Mouse (Mus musculus) adipocyte (in vitro differentiated cells): ENCODE data around the gene Pfkfb4.

Experiments
- DNase-seq: peaks from one replicate; pipeline ENCODE4 v3.0.0-alpha.2; 2016; ENCODE audit warnings: low spot score

The Pfkfb4 gene

DNA sequence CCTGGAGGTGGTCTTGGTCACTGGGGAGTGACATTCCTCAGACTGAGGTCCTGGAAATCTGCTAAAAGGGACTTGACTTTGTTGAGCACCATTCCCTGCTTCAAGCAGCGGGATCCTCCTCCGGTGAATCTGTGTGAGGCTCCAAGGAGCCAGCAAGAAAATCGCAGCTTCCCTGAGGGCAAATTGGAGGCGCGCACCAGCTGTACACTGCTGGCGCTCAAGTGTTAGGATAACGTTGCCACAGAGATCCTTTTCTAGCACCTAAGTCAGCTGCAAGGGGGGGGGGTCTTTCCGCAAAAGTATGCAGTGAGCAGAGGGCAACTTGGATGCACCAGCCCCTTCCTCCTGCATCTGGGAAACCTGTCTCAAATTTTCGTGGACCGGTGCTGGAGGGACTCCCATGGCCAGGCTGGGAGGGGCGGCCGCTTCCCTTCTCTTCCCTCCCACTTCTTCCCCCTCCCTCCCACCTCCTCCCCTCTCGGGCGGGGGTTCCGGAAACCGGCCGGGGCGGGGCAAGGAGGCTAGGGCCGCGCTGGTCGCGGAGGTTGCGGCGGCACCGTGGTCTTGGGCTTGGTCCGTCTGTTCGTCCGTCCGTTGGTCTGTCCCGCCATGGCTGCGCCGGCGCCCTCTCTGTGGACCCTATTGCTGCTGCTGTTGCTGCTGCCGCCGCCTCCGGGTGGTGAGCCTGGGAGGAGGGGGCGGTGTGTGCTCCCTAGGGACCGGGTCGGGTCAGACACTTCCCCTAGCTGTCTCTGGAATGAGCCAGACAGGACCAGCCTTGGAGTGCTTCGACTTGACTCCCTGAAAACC lies 46.7 kb downstream of the Pfkfb4 start, which contains the start of gene Shisa5:
Shisa5 (plus strand) TSS at position 480 of the 810 bp plus-strand sequence.
- DNase-seq = peak; percentile 76

DNA sequence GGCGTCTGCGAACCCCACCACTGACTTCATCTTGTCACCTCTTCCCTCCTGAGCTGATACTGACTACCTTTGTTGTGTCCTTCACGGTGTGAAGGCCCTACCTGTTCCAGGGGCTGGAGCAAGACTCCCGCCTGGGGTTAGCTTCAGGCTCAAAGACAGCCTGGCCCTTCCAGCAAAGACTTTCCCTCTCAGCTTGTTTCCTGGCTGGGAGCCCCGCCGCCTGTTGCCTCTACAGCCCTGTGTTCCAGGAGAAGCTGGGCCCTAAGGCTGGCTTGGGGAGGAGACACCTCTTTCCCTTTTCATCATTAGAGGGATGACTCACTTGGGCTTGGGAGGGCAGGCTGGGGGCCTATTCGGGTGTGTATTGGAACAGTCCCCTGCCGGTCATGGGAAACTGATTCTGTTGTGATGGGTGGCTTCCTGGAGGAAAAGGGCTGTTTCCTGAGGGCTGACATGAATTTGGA lies 47.4 kb downstream of the Pfkfb4 start:
- DNase-seq = peak; percentile 60

DNA sequence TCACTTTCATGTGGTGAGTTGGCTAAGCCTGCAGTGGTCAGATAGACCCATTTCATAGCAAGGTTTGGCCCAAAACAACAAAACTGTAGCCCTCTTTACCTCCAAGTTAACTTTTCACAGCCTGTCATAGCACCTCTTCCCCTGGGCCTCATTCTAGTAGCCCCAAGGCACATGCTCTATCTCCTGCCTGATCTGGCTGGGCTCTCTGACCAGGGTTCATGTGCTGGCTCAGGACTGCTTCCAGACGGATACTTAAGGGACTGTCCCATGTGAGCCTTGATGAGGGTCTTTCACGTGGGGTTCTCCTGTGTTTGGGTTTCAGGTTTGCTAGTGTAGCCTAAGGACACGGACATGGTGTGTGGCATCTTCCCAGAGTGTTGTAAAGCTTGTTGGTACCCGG lies 48.1 kb downstream of the Pfkfb4 start:
- peak; percentile 33 for DNase-seq

DNA sequence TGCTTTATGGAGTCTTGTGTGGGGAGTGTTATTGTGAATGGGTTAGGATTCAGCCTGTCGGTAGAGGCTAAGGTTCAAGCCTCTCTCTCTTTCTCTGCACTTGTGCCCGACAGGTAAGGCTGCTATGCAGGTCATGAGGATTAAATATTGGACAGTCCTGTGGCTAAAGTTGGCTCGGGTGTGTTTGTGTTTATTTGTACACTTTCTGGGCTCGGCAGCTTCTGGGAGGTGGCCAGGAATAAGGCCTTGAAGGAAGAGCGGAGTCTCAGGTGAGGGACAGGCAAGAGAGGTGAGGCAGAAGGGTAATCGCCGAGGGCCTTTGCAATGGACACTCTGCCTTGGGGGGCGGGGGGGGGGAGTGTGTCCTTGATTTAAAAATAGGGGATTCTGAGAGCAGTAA lies 48.6 kb downstream of the Pfkfb4 start:
- no peak for DNase-seq

DNA sequence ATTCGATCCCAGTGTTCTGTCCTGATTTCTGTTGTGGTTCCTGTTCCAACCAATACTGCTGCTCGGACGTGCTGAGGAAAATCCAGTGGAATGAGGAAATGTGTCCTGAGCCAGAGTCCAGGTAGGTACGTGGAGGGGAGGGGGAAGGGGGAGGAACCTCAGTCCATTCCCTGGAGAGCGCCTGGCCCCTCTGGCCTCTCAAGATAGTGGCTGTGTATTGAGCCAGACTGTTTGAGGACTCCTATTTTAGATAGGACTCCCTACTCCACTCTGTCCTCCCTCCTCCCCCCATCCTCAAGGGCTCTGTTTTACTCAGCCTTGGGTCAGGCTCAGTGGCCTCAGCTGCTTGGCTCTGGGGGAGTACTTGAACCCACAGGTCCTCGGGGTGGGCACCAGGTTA lies 49.3 kb downstream of the Pfkfb4 start:
- no peak for DNase-seq

DNA sequence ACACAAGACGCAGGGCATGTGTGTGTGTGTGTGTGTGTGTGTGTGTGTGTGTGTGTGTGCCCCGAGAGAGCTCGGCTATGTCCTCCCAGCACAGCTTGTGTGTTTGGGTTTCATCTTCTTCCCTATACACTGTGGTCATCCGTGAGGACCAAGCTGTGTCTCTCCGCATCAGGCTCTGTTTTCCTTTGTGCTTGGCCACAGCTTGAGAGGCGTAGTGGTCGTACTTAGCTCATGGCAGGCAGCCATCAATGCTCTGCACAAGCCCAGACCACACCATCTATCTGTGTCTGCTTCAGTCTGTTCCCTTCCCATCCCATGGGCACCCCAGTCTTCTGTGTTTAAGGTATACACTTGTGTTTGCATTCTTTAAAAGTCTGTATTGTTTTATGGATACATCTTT lies 49.8 kb downstream of the Pfkfb4 start:
- DNase-seq = no peak

DNA sequence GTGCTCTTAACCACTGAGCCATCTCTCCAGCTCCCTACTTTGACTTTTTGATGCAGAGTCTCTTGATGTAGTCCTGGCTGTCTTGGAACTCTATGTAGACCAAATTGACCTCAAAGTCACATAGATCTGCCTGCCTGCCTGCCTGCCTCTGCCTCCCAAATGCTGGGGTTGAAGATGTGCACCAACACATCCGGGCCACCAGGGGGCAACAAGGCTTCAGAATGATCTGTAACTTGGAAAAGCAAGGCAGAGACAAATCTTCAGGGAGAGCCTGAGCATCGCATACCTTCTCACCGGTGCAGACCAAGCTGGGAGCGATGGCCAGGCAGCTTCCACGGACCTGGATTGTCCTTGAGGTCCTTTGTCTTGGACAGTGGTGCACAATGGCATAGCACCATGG lies 54.7 kb downstream of the Pfkfb4 start:
- peak; percentile 61 for DNase-seq

DNA sequence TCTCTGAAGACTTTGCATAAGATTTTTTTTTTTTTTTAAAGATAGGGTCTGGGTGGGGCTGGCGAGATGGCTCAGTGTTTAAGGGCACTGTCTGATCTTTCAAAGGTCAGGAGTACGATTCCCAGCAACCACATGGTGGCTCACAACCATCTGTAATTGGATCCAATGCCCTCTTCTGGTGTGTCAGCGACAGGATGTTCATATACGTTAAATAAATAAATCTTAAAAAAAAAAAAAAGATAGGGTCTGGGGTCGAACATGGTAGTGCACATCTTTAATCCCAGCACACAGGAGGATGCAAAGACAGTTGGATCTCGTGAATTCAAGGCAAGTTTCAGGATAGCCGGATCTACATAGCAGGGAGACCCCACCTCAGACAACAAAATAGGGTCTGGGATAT lies 57.7 kb downstream of the Pfkfb4 start:
- DNase-seq = no peak

DNA sequence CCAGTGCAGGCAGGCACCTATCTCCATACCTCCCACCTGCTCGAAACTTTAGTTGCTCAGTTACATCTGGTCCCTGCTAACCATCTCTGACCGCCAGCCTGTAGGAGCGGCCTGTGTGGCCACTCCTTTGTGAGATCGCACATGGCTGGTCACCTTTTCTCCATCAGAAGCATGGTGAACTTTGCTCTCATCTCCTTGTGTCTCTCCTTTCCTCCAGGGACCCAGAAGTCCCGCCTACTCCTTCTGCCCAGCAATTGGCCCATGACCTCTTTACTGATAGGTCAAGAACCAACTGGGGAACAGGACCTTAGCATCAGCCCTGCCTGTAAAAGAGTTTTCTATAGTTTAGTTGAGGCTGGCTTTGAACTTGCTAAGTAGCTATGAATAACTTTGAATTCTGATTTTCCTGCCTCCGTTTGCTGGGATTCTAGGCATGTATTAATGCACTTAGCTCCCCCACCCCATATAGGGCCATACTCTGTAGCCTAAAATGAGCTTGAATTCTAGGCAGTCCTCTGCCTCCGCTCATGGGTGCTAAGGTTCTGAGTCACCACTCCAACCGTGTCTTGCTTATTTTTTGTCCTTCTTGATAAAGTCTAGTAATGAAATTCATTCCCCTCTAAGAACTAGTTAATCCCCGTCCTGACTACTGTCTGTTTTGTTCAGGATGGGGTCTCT lies 58.6 kb downstream of the Pfkfb4 start:
- DNase-seq = peak; percentile 55

DNA sequence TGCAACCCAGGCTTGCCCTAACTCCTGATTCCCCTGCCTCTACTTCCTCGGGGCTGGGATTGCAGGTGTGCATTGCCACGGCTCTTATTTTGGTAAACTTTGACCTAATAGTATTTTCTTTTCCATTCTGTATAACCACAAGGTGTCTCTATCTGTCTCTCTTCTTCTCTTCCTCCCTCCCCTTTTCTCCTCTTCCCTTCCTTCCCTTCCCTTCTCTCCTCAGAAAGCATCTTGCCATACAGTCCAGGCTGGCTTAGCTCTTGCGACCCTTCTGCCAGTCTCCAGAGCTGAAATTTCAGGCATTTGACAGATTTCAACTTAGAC lies 59.1 kb downstream of the Pfkfb4 start:
- no peak for DNase-seq

DNA sequence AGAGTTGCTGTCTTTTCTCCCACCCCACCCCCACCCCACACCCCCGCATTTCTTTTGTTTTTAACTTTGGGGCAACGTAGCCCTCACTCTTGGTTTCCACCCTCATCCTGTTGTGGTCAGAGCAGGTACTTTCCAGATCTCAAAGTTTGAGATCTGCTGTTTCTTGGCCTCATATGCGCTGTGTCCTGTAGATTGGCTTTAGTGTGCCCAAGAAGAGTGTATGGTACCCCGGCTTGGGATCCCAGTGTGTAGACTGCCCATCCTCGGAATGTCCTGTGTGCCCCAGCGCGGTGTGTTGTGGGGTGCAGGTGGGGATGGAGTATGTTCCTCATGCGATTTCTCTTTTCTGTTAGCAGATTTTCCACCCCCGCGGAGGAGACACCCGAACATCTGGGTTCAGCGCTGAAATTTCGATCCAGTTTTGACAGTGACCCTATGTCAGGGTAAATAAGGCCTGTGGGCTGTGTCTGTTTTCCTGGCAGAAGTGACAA lies 59.5 kb downstream of the Pfkfb4 start:
- no peak for DNase-seq

DNA sequence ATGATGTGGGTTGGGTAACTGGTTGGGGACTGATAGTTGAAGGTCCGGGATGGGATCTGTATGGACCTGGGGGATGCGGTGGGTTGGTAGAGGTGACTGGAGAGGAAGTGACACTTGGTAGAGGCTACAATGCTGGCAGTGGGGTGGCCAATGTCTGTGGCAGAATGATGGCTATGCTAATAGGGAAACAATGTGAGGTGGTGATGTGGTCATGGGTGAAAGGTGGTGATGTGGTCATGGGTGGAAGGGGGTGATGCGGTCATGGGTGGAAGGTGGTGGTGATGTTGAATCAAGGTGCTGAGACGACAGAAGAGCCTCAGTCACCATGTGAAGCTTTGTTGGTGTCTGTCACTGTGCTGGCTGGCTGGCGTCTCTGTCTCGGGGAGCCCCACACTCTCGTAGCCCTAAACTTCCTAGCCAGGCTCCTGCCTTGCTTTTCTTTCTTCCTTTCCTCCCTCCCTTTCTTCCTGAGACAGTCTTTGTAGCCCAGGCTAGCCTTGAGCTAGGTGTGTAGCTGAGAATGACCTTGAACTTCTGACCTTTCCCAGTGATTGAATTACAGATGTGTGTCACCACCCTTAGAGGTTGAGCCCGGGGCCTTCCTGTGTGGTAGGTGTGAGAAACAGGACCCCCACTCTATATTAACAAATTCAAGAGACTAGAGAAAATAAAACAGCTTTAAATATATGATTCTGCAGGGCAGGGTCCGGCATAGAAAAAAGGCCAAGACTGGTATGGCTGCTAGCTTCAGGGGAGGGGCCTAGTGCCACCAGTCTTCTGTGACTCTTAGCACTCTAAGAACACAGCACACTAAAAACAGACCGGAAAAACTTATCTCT lies 60.3 kb downstream of the Pfkfb4 start:
- no peak for DNase-seq

DNA sequence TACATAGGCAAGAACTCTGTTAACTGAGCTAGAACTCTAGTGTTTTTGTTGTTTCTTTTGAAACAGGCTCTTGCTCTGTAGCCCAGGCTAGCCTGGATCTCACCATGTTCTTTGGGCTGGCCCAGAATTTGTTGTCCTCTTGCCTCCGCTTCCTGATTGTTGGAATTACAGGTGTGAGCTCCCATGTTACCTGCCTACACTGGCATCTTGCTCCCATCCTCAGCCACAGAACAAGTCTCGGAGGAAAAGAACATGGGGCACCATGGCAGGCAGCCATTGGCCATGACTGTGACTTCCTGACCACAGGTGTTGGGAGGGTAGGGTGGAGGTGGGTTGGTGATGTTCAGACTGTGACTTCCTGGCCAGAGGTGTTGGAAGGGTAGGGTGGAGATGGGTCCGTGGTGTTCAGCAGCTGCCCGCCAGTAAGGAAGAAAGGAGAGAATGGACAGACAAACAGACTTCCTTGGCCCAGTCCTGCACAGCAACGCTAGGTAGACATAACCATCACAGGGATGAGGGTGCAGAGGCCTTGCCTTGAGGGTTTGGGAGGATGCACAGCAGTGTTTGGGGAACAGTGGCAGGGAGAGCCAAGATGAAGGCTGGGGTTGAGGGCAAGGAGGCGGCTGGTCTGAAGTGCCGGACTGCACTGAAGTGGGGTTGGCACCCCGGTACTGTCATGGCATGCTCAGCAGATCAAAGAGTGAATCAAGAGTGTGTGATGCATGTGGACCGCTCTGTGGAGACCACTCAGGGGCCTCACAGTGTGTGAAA lies 61.1 kb downstream of the Pfkfb4 start:
- no peak for DNase-seq

DNA sequence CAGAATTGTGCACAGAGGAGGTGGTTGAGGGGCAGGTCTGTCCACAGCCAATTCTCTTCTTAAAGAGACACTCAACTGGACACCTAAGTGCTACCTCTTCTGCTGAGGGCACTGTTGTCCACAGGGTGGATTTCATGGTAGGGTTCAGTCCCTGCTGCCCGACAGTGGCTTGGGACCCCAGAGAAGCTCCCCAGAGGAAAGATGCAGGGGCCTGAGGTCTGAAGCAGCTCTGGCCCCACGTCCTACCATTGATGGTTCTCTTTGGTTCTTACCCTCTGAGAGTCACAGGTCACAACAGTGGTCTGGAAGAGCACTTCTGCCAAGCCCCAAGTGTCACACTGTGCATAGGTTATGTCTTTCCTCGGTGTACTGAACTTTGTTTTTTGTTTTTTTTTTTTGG lies 61.8 kb downstream of the Pfkfb4 start:
- no peak for DNase-seq

DNA sequence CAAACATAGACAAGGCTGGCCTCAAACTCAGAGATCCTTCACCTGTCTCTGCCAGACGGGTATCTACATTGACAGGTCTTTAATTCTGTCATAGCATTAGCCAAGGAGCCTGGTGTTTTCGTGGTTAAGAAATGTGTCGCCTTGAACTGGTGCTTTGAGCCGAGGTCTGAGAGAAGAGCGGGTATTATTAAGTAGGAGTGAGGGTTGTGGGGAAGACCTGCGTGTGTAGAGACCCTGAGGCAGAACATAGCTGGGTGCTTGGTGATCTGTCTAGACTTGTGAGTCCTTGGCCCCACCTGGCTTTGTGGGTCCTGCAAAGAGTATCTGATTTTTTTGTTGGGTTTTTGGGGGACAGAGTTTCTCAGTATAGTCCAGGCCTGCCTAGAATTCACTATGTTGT lies 62.3 kb downstream of the Pfkfb4 start:
- no peak for DNase-seq

DNA sequence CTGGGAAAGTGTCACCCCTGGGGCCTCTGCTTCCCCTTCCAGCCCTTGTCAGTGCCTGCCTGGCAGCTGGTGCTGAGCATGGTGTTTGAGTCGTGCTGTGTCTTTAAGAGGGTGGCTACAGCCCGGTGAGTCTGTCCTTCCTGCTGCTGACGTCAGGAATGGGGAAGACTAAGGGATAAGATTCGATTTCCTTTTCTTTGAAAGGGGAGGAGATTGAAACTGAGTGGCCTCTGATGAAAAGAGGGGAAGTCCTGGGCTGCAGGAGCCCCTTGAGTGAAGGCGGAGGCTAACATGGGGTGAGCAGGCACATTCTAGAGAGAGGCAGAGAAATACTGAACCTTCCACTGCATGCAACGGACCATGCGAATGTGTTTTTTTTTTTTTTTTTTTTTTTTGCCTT lies 63.1 kb downstream of the Pfkfb4 start:
- DNase-seq = peak; percentile 77

DNA sequence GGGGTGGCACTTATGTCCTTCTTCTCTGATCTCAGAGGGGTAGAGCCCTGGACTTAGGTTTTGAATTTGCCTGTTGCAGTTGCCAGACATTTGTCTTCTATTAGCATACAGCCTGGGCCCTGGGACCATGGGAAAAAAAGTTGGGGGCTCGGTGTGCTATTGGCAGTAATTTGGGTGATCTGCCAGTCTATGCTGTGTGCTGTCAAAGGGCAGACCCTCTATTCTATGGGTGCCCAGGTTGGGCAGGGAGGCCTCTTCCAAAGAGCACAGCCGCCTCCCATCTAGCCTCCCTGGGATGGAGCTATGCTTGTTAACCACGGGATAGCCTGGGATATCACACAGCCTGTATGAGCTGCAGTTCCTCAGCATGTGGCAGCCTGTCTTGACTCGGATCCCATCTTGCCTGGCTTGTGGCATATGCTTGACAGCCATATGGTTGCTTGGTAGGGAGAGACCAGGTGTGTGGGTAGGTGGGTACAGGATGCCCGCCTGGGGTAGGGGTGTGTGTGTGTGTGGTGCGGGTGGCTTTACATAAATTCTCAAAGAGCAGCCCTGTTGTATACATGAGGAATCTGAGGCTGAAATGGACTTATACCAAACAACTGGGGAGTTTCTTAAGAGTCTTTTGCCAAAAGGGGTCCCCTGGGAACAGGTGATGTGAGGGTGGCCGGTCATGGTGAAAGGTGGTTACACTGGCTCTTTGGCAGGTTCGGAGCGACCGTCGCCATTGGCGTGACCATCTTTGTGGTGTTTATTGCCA lies 63.9 kb downstream of the Pfkfb4 start:
- DNase-seq = no peak

DNA sequence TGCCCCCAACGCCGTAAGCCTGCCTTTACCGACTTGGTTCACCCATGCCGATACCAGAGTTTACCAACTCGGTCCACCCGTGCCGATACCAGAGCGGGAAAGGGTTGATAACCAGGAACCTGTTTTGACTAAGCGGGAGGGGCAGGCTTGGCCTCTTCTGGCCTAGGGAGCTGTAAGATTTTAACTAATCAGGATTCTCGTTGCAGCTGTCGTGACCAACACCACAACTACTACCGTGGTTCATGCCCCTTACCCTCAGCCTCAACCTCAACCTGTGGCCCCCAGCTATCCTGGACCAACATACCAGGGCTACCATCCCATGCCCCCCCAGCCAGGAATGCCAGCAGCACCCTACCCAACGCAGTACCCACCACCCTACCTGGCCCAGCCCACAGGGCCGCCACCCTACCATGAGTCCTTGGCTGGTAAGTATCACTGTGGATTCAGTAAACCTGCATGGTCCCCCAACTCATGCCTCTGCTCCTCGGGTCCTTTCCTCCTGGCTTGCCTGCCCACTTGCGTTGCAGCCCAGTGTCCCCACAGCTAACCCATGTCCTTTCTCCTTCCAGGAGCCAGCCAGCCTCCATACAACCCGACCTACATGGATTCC lies 64.6 kb downstream of the Pfkfb4 start:
- no peak for DNase-seq

DNA sequence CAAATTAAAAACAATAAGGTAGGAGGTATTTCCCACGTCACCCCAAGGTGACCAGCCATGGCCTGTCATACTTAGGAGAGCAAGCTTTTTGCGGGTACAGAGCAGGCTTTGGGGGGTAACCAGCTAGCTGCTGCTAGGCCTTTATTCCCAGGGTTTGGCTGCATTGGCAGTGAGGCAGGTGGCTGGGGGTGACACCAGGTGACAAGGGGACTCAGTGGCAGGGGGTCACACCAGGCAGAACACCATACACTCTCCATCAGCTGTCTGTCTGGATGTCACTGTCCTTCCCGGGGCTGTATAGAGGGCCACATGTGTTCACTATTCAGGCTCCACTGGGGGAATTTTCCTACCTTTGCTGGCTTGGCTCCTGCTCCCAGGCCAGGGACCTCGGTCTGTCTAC lies 65.3 kb downstream of the Pfkfb4 start:
- no peak for DNase-seq

DNA sequence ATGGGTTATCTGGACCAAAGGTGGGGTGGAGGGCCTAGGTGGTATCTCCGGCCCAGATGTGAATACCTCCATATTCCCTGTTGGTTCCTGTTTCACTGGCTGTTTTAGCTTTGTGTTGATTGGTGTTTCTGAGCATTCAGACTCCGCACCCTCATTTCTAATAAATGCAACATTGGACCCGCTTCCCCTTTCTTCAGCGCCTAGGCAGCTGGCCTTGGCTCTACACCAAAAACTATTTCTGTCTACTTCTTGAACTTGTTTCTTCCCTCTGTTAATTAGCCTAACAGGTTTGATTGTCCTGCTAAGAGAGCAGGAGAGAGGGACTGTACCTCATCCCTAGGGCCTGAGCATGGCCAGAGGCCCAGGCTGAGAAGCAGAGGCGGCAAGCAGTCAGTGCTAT lies 66.0 kb downstream of the Pfkfb4 start:
- no peak for DNase-seq
